Mouse (Mus musculus) testis, adult 2 months (tissue): ENCODE measurements around the gene Sorcs3.

ENCODE experiments used
- CTCF ChIP-seq: fragments of 200-500 bp; IDR thresholded peaks from 2 replicates; pipeline ENCODE4 v1.5.1; 2012; ENCODE audit warnings: low read depth, mild to moderate bottlenecking, inconsistent platforms, low read length, moderate library complexity; ENCODE audit not compliant: control insufficient read depth, insufficient read depth, insufficient replicate concordance
- POLR2A ChIP-seq: fragments of 200-500 bp; IDR thresholded peaks from 2 replicates; pipeline ENCODE4 v1.6.1; 2012; ENCODE audit warnings: low read depth, mild to moderate bottlenecking, inconsistent platforms, low read length, moderate library complexity; ENCODE audit not compliant: control insufficient read depth

DNA sequence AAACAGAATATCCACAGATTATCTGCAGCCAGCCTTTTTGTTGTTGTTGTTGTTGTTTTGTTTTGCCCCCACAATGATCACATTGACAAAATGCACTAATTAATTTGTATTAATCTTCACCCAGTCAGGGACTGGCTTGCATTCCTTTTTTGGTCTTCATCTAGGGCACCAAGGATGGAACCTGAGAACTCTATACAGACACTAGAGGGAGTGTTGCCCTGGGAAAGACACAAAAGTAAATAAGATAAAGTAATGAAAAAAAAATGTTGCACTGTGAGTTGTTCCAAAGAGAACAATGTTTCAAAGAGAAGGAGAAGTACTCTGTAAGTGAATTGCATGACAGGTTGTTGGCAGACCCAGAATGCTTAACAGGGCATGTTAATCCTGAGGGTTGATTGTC lies 9.6 kb downstream of the Sorcs3 start:
- TF ChIP-seq CTCF (no peak), POLR2A (no peak)
